Mouse (Mus musculus) MEL (cell line): ENCODE measurements at regions not wholly inside any gene's neighbourhood (a gene's known extent, or its start where the extent isn't known, plus 50 kb on each side); places are given as distances from the start of the nearest gene placed in this dataset.

Experiments used
- DNase-seq: peaks from one replicate; pipeline ENCODE4 v3.0.0; 2011; ENCODE audit warnings: low read depth, low spot score
- H3K27ac ChIP-seq: 2 replicates; pipeline ENCODE4 v1.5.1; 2012; ENCODE audit warnings: low read depth, mild to moderate bottlenecking, control low read depth, low read length, moderate library complexity; ENCODE audit not compliant: control insufficient read depth
- H3K27me3 ChIP-seq, 2 experiments: fragments of 150-350 bp in 1 of 2; sonication (generic) in 1 of 2; 2 replicates each; pipeline ENCODE4 v1.6.1; 2012; ENCODE audit warnings: low read length in 2 of 2, mild to moderate bottlenecking in 2 of 2, improper control_type of control experiment in 1 of 2, moderate library complexity in 1 of 2; ENCODE audit not compliant: insufficient read depth in 2 of 2, control insufficient read depth in 1 of 2
- H3K36me3 ChIP-seq, 2 experiments: 2 replicates each; pipeline ENCODE4 v1.6.1; 2012 to 2014; ENCODE audit warnings: low read length in 2 of 2, improper control_type of control experiment in 1 of 2, inconsistent platforms in 1 of 2, mild to moderate bottlenecking in 1 of 2; ENCODE audit not compliant: insufficient read depth in 2 of 2, control insufficient read depth in 1 of 2
- H3K4me1 ChIP-seq, 2 experiments: fragments of 150-350 bp in 1 of 2; sonication (generic) in 1 of 2; 2 replicates each; pipeline ENCODE4 v1.6.1; 2012; ENCODE audit warnings: low read length in 2 of 2, improper control_type of control experiment in 1 of 2, mild to moderate bottlenecking in 1 of 2; ENCODE audit not compliant: insufficient read depth in 2 of 2, control insufficient read depth in 1 of 2
- H3K4me3 ChIP-seq, 2 experiments: fragments of 150-350 bp in 1 of 2; sonication (generic) in 1 of 2; 2 replicates each; pipeline ENCODE4 v1.5.1; 2012; ENCODE audit warnings: low read depth in 2 of 2, low read length in 2 of 2, mild to moderate bottlenecking in 2 of 2, moderate library complexity in 2 of 2, control low read depth in 1 of 2, improper control_type of control experiment in 1 of 2; ENCODE audit not compliant: control insufficient read depth in 1 of 2, insufficient read depth in 1 of 2
- H3K79me2 ChIP-seq: 2 replicates; pipeline ENCODE4 v1.6.1; 2012; ENCODE audit warnings: mild to moderate bottlenecking, low read length, moderate library complexity; ENCODE audit not compliant: control insufficient read depth, poor library complexity, insufficient read depth
- H3K9ac ChIP-seq: 2 replicates; pipeline ENCODE4 v1.6.1; 2012; ENCODE audit warnings: low read depth, mild to moderate bottlenecking, control low read depth, low read length, moderate library complexity; ENCODE audit not compliant: control insufficient read depth, poor library complexity, severe bottlenecking
- H3K9me3 ChIP-seq: fragments of 150-350 bp; sonication (generic); replicated peaks from 2 replicates; pipeline ENCODE4 v1.6.1; 2012; ENCODE audit warnings: mild to moderate bottlenecking, low read length, improper control_type of control experiment, moderate library complexity; ENCODE audit not compliant: insufficient read depth
- CHD1 ChIP-seq: IDR thresholded peaks from 2 replicates; pipeline ENCODE4 v1.6.1; 2012; ENCODE audit warnings: low read depth, mild to moderate bottlenecking, inconsistent platforms, low read length, improper control_type of control experiment
- CHD2 ChIP-seq: IDR thresholded peaks from 2 replicates; pipeline ENCODE4 v1.6.1; 2011; ENCODE audit warnings: low read length, improper control_type of control experiment
- CTCF ChIP-seq, 3 experiments: IDR thresholded peaks in 2 of 3; conservative IDR thresholded peaks in 1 of 3; 2 replicates each; pipeline ENCODE4 v1.5.1; 2011 to 2012; ENCODE audit warnings: low read length in 3 of 3, low read depth in 2 of 3, mild to moderate bottlenecking in 2 of 3, improper control_type of control experiment in 1 of 3, inconsistent platforms in 1 of 3, mixed read lengths in 1 of 3, moderate library complexity in 1 of 3; ENCODE audit not compliant: control insufficient read depth in 1 of 3, insufficient read depth in 1 of 3, poor library complexity in 1 of 3, severe bottlenecking in 1 of 3
- ELF1 ChIP-seq: IDR thresholded peaks from 2 replicates; pipeline ENCODE4 v1.6.1; 2014; ENCODE audit warnings: low read depth, mild to moderate bottlenecking, inconsistent platforms, low read length, improper control_type of control experiment, moderate library complexity
- GATA1 ChIP-seq: IDR thresholded peaks from 2 replicates; pipeline ENCODE4 v1.6.1; 2011; ENCODE audit warnings: low read depth, low read length, improper control_type of control experiment
- HCFC1 ChIP-seq: IDR thresholded peaks from 2 replicates; pipeline ENCODE4 v1.6.1; 2012; ENCODE audit warnings: low read depth, mild to moderate bottlenecking, inconsistent platforms, low read length, improper control_type of control experiment, moderate library complexity
- KAT2A ChIP-seq: conservative IDR thresholded peaks from 2 replicates; pipeline ENCODE4 v1.6.1; 2012; ENCODE audit warnings: low read depth, low read length, improper control_type of control experiment, inconsistent platforms
- MAFK ChIP-seq: IDR thresholded peaks from 2 replicates; pipeline ENCODE4 v1.6.1; 2011; ENCODE audit warnings: low read depth, mild to moderate bottlenecking, low read length, improper control_type of control experiment, borderline replicate concordance
- MAX ChIP-seq: IDR thresholded peaks from 2 replicates; pipeline ENCODE4 v1.6.1; 2011; ENCODE audit warnings: low read length, improper control_type of control experiment
- MEF2A ChIP-seq: IDR thresholded peaks from 2 replicates; pipeline ENCODE4 v1.6.1; 2014; ENCODE audit warnings: low read depth, mild to moderate bottlenecking, inconsistent platforms, low read length, improper control_type of control experiment; ENCODE audit not compliant: poor library complexity, insufficient replicate concordance, severe bottlenecking; ENCODE audit errors: extremely low read depth
- MYC ChIP-seq: IDR thresholded peaks from 2 replicates; pipeline ENCODE4 v1.6.1; 2011; ENCODE audit warnings: low read depth, mild to moderate bottlenecking, low read length, improper control_type of control experiment, moderate library complexity
- RAD21 ChIP-seq: IDR thresholded peaks from 2 replicates; pipeline ENCODE4 v1.6.1; 2011; ENCODE audit warnings: mild to moderate bottlenecking, low read depth, low read length, improper control_type of control experiment
- USF1 ChIP-seq: IDR thresholded peaks from 2 replicates; pipeline ENCODE4 v1.6.1; 2014; ENCODE audit warnings: low read depth, mild to moderate bottlenecking, inconsistent platforms, low read length, improper control_type of control experiment, moderate library complexity
- USF2 ChIP-seq, 2 experiments: IDR thresholded peaks; 2 replicates each; pipeline ENCODE4 v1.6.1; 2011 to 2012; ENCODE audit warnings: improper control_type of control experiment in 2 of 2, low read length in 2 of 2, borderline replicate concordance in 1 of 2, inconsistent platforms in 1 of 2, low read depth in 1 of 2, mild to moderate bottlenecking in 1 of 2; ENCODE audit not compliant: insufficient read depth in 1 of 2
- ZC3H11A ChIP-seq: IDR thresholded peaks from 2 replicates; pipeline ENCODE4 v1.6.1; 2012; ENCODE audit warnings: low read depth, mild to moderate bottlenecking, inconsistent platforms, low read length, improper control_type of control experiment
- ZKSCAN1 ChIP-seq: IDR thresholded peaks from 2 replicates; pipeline ENCODE4 v1.6.1; 2012; ENCODE audit warnings: low read depth, mild to moderate bottlenecking, inconsistent platforms, low read length, improper control_type of control experiment, moderate library complexity
- ZMIZ1 ChIP-seq: IDR thresholded peaks from 2 replicates; pipeline ENCODE4 v1.6.1; 2012; ENCODE audit warnings: low read depth, mild to moderate bottlenecking, inconsistent platforms, low read length, improper control_type of control experiment, moderate library complexity

DNA sequence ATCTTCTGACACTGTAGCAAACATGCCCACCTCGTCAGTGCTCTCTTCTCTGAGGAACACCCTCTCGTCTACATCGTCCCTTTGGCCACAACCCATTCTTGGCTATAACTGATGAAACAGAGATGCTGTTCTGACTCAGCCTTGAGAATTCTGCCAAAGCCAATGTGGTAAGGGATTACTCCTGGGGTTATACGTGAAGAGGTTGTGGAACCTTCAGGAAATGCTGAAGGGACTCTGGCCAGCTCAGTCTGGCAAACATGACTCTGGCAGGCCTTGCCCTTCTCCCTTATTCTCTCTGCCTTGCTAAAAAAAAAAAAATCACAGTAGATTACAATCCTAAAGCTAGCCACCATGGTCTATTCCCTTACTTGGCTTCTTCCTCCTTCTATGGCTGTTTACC lies 103.9 kb downstream of the Rplp1 start:
- no peak overlapping the region for H3K9ac ChIP-seq
- H3K9me3 ChIP-seq, result no peaks in the 10 kb centered on the region
- H3K27ac ChIP-seq, result no peak overlapping the region
- no peaks in the 10 kb centered on the region for H3K36me3 ChIP-seq
- no peak for DNase-seq
- peaks cover 0 to 1% of the 10 kb centered on the region in 2 experiments; a peak in 1 of 4 replicates for H3K27me3 ChIP-seq
- H3K4me3 ChIP-seq, result no peak overlapping the region
- H3K4me1 ChIP-seq, result no peaks in the 10 kb centered on the region
- TF ChIP-seq MAFK, result no peak
- no peak for TF ChIP-seq CHD1
- TF ChIP-seq MEF2A, result no peak
- no peak for TF ChIP-seq USF1
- no peak for TF ChIP-seq USF2 (IDR thresholded peaks at IDR 0.05; ENCODE audit: borderline replicate concordance in 1 of 2, insufficient read depth in 1 of 2, low read depth in 1 of 2, low read length in 2 of 2)
- no peak for TF ChIP-seq KAT2A
- no peak for TF ChIP-seq RAD21
- no peak for TF ChIP-seq ZMIZ1
- TF ChIP-seq ZC3H11A, result no peak
- TF ChIP-seq CTCF (IDR thresholded peaks at IDR 0.05 in 2 of 3, conservative IDR thresholded peaks at IDR 0.05 in 1 of 3; ENCODE audit: control insufficient read depth in 1 of 3, insufficient read depth in 1 of 3, low read depth in 2 of 3, low read length in 3 of 3, poor library complexity in 1 of 3, severe bottlenecking in 1 of 3), result no peak
- H3K79me2 ChIP-seq, result no peaks in the 10 kb centered on the region

DNA sequence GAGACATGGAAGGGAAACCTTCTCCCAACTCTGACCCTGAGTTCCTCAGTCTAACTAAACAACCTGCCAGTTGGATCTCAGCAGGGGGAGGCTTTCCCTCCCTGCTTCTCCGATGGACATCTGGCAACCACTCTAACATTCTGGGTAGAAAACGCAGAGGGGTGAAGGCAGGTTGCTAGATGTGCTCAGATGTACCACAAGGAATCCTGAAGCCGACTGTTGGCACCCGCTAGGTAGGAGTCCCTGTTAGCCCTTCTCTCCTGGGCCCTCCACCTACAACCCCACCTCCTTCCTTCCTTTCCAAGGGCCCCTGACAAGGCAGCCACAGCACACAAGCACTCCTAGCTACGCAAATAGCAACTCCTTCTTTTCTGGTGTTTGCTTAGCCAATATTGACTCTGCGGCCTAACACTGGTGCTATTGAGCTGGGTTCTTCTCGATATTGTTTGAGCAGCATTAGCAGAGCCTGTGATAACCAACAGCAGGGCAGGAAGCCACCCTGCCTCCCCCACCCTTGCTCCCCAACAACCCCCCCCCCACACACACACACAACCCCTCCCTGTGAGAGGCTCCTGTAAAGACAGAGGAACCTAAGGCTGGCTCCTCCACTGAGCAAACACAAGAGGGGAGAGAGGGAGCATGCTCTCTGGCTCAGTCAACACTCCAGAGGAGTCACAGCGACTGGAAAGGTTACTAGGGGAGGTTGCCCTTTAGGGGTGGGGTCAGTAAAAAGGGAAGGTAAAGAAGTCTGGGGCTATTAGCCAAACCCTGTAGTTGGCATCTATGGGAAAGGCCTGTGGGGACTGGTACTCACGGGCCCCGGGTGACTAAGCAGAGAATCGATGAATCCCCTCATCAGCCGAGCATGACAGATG lies 105.8 kb downstream of the Rplp1 start:
- no peak for DNase-seq
- H3K36me3 ChIP-seq, result no peaks in the 10 kb centered on the region
- no peaks in the 10 kb centered on the region for H3K79me2 ChIP-seq
- no peak overlapping the region for H3K4me3 ChIP-seq
- H3K9me3 ChIP-seq, result no peaks in the 10 kb centered on the region
- no peak overlapping the region for H3K9ac ChIP-seq
- no peaks in the 10 kb centered on the region for H3K4me1 ChIP-seq
- no peak overlapping the region for H3K27ac ChIP-seq
- peaks cover 1 to 2% of the 10 kb centered on the region in 2 experiments; a peak in 2 of 4 replicates for H3K27me3 ChIP-seq
- no peak for TF ChIP-seq ZC3H11A
- no peak for TF ChIP-seq CHD2
- TF ChIP-seq GATA1, result no peak
- TF ChIP-seq USF2 (IDR thresholded peaks at IDR 0.05; ENCODE audit: borderline replicate concordance in 1 of 2, insufficient read depth in 1 of 2, low read depth in 1 of 2, low read length in 2 of 2), result no peak
- no peak for TF ChIP-seq CTCF (IDR thresholded peaks at IDR 0.05 in 2 of 3, conservative IDR thresholded peaks at IDR 0.05 in 1 of 3; ENCODE audit: control insufficient read depth in 1 of 3, insufficient read depth in 1 of 3, low read depth in 2 of 3, low read length in 3 of 3, poor library complexity in 1 of 3, severe bottlenecking in 1 of 3)
- no peak for TF ChIP-seq ZMIZ1
- TF ChIP-seq MAFK, result no peak
- no peak for TF ChIP-seq ELF1
- no peak for TF ChIP-seq ZKSCAN1
- no peak for TF ChIP-seq MAX
- TF ChIP-seq MYC, result no peak
- no peak for TF ChIP-seq CHD1
- no peak for TF ChIP-seq HCFC1
